Mouse (Mus musculus) intestine, embryonic 16.5 days (tissue): ENCODE measurements around the gene Gpr4. TPM values are rescaled to one million over a fixed set of nuclear protein-coding genes. Genes with fewer than 3 reads are reported as not detected.

Experiments used
- ATAC-seq: fragments of 200-750 bp; cut with Nextera tagmentation; 2 replicates; pipeline ENCODE4 v1.8.0; 2017; ENCODE audit warnings: moderate TSS enrichment, moderate library complexity
- H3K27ac ChIP-seq: fragments of 300-500 bp; sonication (generic); 2 replicates; pipeline ENCODE4 v1.5.1; 2014; ENCODE audit warnings: mild to moderate bottlenecking, low read length
- H3K27me3 ChIP-seq: fragments of 300-500 bp; sonication (generic); replicated peaks from 2 replicates; pipeline ENCODE4 v1.6.1; 2014; ENCODE audit warnings: low read length, control low read depth, mixed read lengths; ENCODE audit not compliant: control insufficient read depth, insufficient read depth
- H3K36me3 ChIP-seq: fragments of 300-500 bp; sonication (generic); 2 replicates; pipeline ENCODE4 v1.6.1; 2014; ENCODE audit warnings: low read length, control low read depth; ENCODE audit not compliant: control insufficient read depth, insufficient read depth
- H3K4me1 ChIP-seq: fragments of 300-500 bp; sonication (generic); 2 replicates; pipeline ENCODE4 v1.6.1; 2014; ENCODE audit warnings: low read length, control low read depth, mixed read lengths; ENCODE audit not compliant: control insufficient read depth, insufficient read depth
- H3K4me2 ChIP-seq: fragments of 300-500 bp; sonication (generic); 2 replicates; pipeline ENCODE4 v1.6.1; 2014; ENCODE audit warnings: low read depth, low read length, control low read depth
- H3K4me3 ChIP-seq: fragments of 300-500 bp; sonication (generic); 2 replicates; pipeline ENCODE4 v1.5.1; 2014; ENCODE audit warnings: mild to moderate bottlenecking, low read length
- H3K9ac ChIP-seq: fragments of 300-500 bp; sonication (generic); 2 replicates; pipeline ENCODE4 v1.6.1; 2014; ENCODE audit warnings: low read depth, low read length
- H3K9me3 ChIP-seq: fragments of 300-500 bp; sonication (generic); 2 replicates; pipeline ENCODE4 v1.6.1; 2016; ENCODE audit warnings: low read length, control low read depth; ENCODE audit not compliant: control insufficient read depth
- WGBS: fragments of 180-500 bp; shearing (Covaris S2); extraction: QIAGEN DNeasy Blood & Tissue Kit; methylation state at CpG from one replicate; pipeline ENCODE4 v1.1.7; 2014; 5-methylcytosine and 5-hydroxymethylcytosine counted together
- polyA plus RNA-seq: library from polyadenylated mRNA; unstranded; fragments of >200 nt; fragmentation: Nextera tagmentation; extraction: Ambion mirVana; gene quantifications from 2 replicates; pipeline ENCODE4 v1.2.1, GENCODE M21; 2015

Gpr4 gene
- polyA plus RNA-seq, 1 experiment from 2014 or later, result 1.6 TPM

DNA sequence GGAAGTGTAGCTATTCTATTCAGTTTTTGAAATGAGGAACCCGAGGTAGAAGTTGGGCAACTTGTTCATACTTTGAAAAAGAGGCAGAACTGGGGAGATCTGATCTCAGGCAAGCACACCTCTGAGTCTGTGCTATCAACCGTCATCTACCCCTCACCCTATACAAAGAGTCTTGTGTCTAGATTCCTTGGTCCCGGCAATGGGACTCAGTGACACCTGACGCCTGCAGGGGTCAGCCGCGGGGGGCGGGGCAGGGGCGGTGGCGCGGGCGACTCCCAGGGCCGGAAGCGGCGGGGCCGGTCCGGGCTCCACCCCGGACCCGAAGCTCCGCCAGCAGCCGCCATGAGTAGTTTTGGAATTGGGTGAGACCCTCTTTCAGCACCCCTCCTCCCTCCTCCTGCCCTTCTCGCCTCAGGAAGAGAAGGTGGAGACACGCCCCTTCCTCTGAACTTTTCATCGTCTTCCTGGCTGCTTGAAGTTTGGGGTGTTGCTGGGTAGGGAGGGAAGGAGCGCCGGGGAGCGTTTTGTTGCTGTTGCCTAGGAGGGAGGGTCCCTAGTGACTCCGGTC lies 31.4 kb upstream of the Gpr4 start:
- under 1% methylated on average over 26 of the region's 27 CpGs for WGBS
- Histone ChIP-seq H3K4me1 (peaks cover 24% of the 10 kb centered on the region), H3K36me3 (no peaks in the 10 kb centered on the region), H3K27me3 (peaks cover 43% of the 10 kb centered on the region), H3K9ac (peak overlapping the region; percentile 74), H3K27ac (no peak overlapping the region), H3K4me2 (peak overlapping the region; percentile 70), H3K9me3 (no peaks in the 10 kb centered on the region), H3K4me3 (peak overlapping the region; percentile 64)
- peak; percentile 57 for ATAC-seq

DNA sequence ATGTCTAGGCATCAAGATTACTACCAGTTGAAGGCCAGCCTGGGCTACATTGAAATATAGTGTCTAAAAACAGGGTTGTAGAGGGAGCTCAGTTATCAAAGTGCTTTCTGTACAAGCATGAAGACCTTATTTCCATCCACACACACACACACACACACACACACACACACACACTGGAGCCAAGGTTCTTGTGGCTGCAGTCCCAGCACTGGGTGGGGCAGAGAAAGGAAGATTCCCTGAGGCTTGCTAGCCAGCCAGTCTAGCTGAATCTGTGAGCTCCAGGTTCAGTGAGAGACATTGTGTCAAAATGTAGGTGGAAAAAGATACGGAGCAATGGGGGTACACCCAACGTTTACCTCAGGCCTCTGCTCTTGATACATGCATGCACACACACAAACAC lies 28.1 kb upstream of the Gpr4 start:
- WGBS, result 89% methylated on average over 2 of the region's 2 CpGs
- Histone ChIP-seq H3K4me2 (no peak overlapping the region), H3K4me1 (peaks cover 17% of the 10 kb centered on the region), H3K27me3 (peaks cover 10% of the 10 kb centered on the region), H3K9ac (no peak overlapping the region), H3K27ac (no peak overlapping the region), H3K36me3 (no peaks in the 10 kb centered on the region), H3K4me3 (no peak overlapping the region), H3K9me3 (no peaks in the 10 kb centered on the region)
- ATAC-seq, result no peak

DNA sequence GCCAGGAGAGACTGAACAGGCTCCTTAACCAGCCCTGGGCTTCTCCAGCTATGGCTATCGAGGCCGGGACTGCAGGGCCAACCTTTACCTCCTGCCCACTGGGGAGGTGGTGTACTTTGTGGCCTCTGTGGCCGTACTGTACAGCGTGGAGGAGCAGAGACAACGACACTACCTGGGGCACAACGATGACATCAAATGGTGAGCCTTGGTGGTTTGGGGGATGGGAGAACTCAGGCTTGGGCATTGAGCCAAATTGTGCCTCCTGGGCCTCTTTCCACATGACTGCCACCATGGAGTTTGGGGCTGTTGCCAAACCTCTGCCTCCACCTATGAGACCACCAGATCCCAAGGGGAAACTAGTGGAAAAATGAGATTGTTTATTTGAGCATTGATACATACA lies 27.6 kb upstream of the Gpr4 start:
- Histone ChIP-seq H3K9ac (no peak overlapping the region), H3K36me3 (no peaks in the 10 kb centered on the region), H3K4me3 (no peak overlapping the region), H3K4me1 (peaks cover 12% of the 10 kb centered on the region), H3K9me3 (no peaks in the 10 kb centered on the region), H3K27ac (no peak overlapping the region), H3K4me2 (no peak overlapping the region), H3K27me3 (peaks cover 5% of the 10 kb centered on the region)
- no peak for ATAC-seq
- WGBS, result 73% methylated on average over 6 of the region's 6 CpGs

DNA sequence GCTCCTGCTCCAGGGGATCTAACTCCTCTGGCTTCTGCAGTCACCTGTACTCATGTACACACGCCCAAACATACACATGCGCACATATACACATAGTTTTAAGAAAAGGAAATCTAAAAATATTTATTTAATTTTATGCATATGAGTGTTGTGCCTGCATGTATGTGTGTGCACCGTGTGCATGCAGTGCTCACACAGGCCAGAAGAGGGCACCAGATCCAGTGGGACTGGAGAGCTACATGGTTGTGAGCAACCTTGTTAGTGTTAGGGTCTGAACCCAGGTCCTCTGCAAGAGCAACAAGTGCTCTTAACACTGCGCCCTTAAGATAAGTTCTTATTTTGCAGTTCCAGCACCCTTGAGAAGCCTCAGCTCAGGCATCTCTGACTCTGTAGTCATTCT lies 17.7 kb upstream of the Gpr4 start:
- ATAC-seq, result no peak
- Histone ChIP-seq H3K36me3 (peaks cover 10% of the 10 kb centered on the region), H3K27me3 (no peaks in the 10 kb centered on the region), H3K4me2 (no peak overlapping the region), H3K27ac (no peak overlapping the region), H3K9ac (no peak overlapping the region), H3K4me1 (no peaks in the 10 kb centered on the region), H3K4me3 (no peak overlapping the region), H3K9me3 (peaks cover 5% of the 10 kb centered on the region; the same call in 1 of the 2 replicates)
- 96% methylated on average over 4 of the region's 4 CpGs for WGBS

DNA sequence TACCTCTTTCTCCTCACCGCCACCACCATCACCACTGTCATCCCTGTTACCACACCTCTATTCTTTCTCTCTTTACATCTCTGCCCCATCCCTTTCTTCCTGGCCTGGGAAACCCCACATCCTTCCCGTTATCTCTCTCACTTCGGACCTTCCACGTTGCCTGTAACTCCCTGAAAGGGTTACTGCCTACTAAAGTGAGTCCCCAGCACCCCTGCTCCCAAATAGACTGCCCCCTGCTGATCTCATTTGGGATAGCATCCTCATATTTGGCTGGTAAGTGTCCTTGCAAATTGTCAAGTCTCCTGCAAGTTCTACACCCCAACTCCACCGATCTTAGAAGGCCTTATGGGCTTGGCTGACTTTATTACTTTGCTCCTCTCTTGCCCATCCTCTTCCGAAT lies 15.7 kb upstream of the Gpr4 start:
- Histone ChIP-seq H3K36me3 (peaks cover 12% of the 10 kb centered on the region), H3K27ac (no peak overlapping the region), H3K9ac (no peak overlapping the region), H3K4me3 (no peak overlapping the region), H3K4me1 (no peaks in the 10 kb centered on the region), H3K4me2 (no peak overlapping the region), H3K9me3 (peaks cover 5% of the 10 kb centered on the region; the same call in 1 of the 2 replicates), H3K27me3 (no peaks in the 10 kb centered on the region)
- no peak for ATAC-seq
- 62% methylated on average over 6 of the region's 6 CpGs for WGBS

DNA sequence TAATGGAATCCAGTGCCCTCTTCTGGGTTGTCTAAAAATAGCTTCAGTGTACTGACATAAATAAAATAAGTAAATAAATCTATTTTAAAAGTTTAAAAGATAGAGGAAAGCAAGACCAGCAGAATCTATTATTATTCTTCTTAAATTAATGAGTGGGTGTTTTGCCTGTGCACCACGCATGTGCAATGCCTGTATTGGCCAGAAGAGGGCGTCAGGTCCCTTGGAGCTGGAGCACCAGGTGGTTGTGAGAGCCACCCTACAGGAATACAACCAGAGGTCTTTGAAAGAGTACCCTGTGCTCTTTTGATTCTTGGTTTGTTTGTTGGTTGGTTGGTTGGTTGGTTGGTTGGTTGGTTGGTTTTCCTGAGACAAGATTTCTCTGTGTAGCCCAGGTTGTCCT lies 14.4 kb upstream of the Gpr4 start:
- Histone ChIP-seq H3K4me1 (no peaks in the 10 kb centered on the region), H3K4me3 (no peak overlapping the region), H3K27me3 (no peaks in the 10 kb centered on the region), H3K9ac (no peak overlapping the region), H3K27ac (no peak overlapping the region), H3K36me3 (peaks cover 12% of the 10 kb centered on the region), H3K9me3 (peaks cover 5% of the 10 kb centered on the region; the same call in 1 of the 2 replicates), H3K4me2 (no peak overlapping the region)
- 37% methylated on average over 2 of the region's 2 CpGs for WGBS
- ATAC-seq, result no peak

DNA sequence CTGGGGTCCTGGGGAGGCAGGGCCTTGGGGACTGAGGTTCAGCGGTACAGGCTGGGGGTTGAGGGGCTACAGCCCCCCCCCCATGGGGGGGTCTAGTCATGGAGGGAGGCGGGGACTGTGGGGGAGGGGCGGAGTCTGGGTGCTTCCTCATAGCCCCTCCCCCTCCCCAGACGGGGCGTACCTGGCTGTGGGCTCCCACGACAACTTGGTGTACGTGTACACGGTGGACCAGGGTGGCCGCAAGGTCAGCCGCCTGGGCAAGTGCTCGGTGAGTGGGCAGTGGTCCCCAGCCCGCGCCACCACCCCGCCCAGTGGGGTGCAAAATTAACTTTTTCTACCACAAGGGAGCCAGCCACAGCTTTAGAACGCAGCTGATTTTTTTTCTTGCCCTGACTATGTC lies 10.7 kb upstream of the Gpr4 start:
- no peaks in the 10 kb centered on the region for H3K4me1 ChIP-seq
- no peak overlapping the region for H3K4me2 ChIP-seq
- no peak overlapping the region for H3K27ac ChIP-seq
- H3K27me3 ChIP-seq, result no peaks in the 10 kb centered on the region
- 74% methylated on average over 15 of the region's 15 CpGs for WGBS
- H3K4me3 ChIP-seq, result no peak overlapping the region
- H3K9me3 ChIP-seq, result no peaks in the 10 kb centered on the region
- 0 out of 2 replicates have a peak, but pooled peaks have one; percentile 33 for ATAC-seq
- H3K9ac ChIP-seq, result no peak overlapping the region
- peaks cover 6% of the 10 kb centered on the region; the same call in 1 of the 2 replicates for H3K36me3 ChIP-seq

DNA sequence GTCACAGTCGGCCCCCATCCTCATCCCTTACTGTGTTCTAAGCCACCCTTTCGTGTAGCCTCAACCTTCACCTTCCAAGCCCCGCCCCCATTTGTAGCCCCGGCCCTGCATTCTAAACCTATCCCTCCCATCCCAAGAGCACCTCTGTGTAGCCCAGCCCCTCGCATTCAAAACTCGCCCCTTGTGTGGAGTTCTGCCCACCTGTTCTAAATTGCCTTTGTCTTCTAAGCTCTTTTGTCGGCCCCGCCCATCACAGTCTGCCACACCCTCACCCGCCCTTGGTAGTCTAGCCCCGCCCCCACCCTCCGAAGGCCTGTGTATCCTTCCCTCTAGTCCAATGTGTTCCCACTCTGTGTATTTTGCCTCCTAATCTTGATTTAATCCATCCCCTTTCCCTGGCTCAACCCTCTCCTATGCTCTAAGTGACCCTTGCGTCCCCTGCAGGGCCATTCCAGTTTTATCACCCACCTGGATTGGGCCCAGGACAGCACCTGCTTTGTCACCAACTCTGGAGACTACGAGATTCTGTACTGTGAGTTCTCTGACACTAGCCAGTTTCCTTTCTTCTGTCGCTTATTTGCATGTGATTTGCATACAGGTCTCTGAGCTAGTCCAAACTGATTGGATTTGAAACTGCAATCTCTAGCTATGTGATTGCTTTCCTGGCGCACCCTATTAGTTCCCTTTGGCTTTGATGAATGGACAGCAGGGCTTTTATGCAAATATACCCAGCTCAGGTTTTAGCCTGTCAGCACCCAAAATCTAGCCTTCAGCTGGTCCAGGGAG lies 10.1 kb upstream of the Gpr4 start:
- no peaks in the 10 kb centered on the region for H3K27me3 ChIP-seq
- H3K9me3 ChIP-seq, result no peaks in the 10 kb centered on the region
- H3K4me1 ChIP-seq, result no peaks in the 10 kb centered on the region
- no peak overlapping the region for H3K4me2 ChIP-seq
- peak; percentile 66 for ATAC-seq
- H3K27ac ChIP-seq, result no peak overlapping the region
- no peak overlapping the region for H3K4me3 ChIP-seq
- peaks cover 6% of the 10 kb centered on the region; the same call in 1 of the 2 replicates for H3K36me3 ChIP-seq
- no peak overlapping the region for H3K9ac ChIP-seq
- WGBS, result 58% methylated on average over 15 of the region's 15 CpGs

DNA sequence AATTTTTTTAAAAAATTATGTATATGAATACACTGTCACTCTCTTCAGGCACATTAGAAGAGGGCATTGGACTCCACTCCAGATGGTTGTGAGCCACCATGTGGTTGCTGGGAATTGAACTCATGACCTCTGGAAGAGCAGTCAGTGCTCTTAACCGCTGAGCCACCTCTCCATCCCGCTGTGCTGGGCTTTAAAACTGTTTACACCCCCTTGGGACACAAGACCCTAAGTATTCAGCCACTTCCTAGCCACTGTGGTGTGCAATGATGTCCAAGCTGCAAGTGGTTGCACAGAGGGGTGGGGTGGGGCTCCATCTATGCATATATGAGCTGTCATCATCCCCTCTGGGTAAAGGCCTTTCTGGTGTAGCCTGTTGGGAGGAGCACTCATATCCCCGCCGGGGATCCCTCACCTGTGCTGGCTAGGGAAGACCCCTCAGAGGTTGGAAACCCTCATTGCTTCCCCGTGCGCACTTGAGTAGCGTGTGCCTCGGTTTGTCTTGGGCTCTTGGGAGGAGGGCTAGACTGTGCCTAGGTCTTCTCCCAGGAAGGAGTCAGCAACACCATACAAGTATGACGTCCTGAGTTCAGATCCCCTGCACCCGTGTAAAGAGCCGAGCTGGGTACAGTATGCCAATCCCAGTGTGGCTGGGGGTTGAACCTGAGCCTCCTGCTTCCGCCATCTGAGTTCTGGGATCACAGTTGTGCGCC lies 4.0 kb upstream of the Gpr4 start:
- Histone ChIP-seq H3K4me2 (no peak overlapping the region), H3K9me3 (peaks cover 3% of the 10 kb centered on the region; the same call in 1 of the 2 replicates), H3K27ac (no peak overlapping the region), H3K27me3 (peaks cover 3% of the 10 kb centered on the region; the same call in 1 of the 2 replicates), H3K36me3 (peaks cover 4% of the 10 kb centered on the region; the same call in 1 of the 2 replicates), H3K9ac (no peak overlapping the region), H3K4me1 (peaks cover 10% of the 10 kb centered on the region; the same call in 1 of the 2 replicates), H3K4me3 (no peak overlapping the region)
- WGBS, result 80% methylated on average over 13 of the region's 13 CpGs
- ATAC-seq, result no peak; the same call in 1 of the 2 replicates
